Mouse (Mus musculus) liver, embryonic 14.5 days (tissue): ENCODE data around the gene Stx8. TPM values are rescaled to one million over a fixed set of nuclear protein-coding genes. Genes with fewer than 3 reads are reported as not detected.

Experiments used
- ATAC-seq: fragments of 200-750 bp; cut with Nextera tagmentation; 2 replicates; pipeline ENCODE4 v1.8.0; 2017; ENCODE audit warnings: moderate number of reproducible peaks, mild to moderate bottlenecking, moderate library complexity; ENCODE audit not compliant: insufficient read depth
- DNase-seq, 3 experiments: peaks; one replicate each; pipeline ENCODE4 v3.0.0-alpha.2; 2012 to 2013; ENCODE audit warnings: low read depth in 3 of 3, low spot score in 3 of 3
- H3K27ac ChIP-seq: fragments of 300-500 bp; sonication (generic); 2 replicates; pipeline ENCODE4 v1.5.1; 2014; ENCODE audit warnings: moderate library complexity, mild to moderate bottlenecking, control low read depth, inconsistent platforms
- H3K27me3 ChIP-seq: fragments of 300-500 bp; sonication (generic); 2 replicates; pipeline ENCODE4 v1.6.1; 2014; ENCODE audit warnings: mild to moderate bottlenecking, low read length, moderate library complexity; ENCODE audit not compliant: control insufficient read depth, insufficient read depth
- H3K36me3 ChIP-seq: fragments of 300-500 bp; sonication (generic); replicated peaks from 2 replicates; pipeline ENCODE4 v1.6.1; 2014; ENCODE audit warnings: low read depth; ENCODE audit not compliant: control insufficient read depth, insufficient read depth
- H3K4me1 ChIP-seq, 2 experiments: fragments of 200-500 bp in 1 of 2; fragments of 300-500 bp in 1 of 2; sonication (generic) in 1 of 2; replicated peaks; 2 replicates each; pipeline ENCODE4 v1.6.1; 2012 to 2014; ENCODE audit warnings: antibody characterized with exemption in 1 of 2, inconsistent platforms in 1 of 2, low read length in 1 of 2; ENCODE audit not compliant: control insufficient read depth in 2 of 2, insufficient read depth in 2 of 2
- H3K4me2 ChIP-seq: fragments of 300-500 bp; sonication (generic); 2 replicates; pipeline ENCODE4 v1.6.1; 2014; ENCODE audit warnings: low read depth, mild to moderate bottlenecking, control low read depth, moderate library complexity
- H3K4me3 ChIP-seq, 2 experiments: fragments of 200-500 bp in 1 of 2; fragments of 300-500 bp in 1 of 2; sonication (generic) in 1 of 2; 2 replicates each; pipeline ENCODE4 v1.5.1; 2012 to 2014; ENCODE audit warnings: low read depth in 2 of 2, low read length in 2 of 2, mild to moderate bottlenecking in 2 of 2, control low read depth in 1 of 2, inconsistent platforms in 1 of 2, moderate library complexity in 1 of 2; ENCODE audit not compliant: insufficient read depth in 1 of 2
- H3K9ac ChIP-seq: fragments of 300-500 bp; sonication (generic); replicated peaks from 2 replicates; pipeline ENCODE4 v1.6.1; 2014; ENCODE audit warnings: mild to moderate bottlenecking, control low read depth, moderate library complexity
- H3K9me3 ChIP-seq: fragments of 300-500 bp; sonication (generic); 2 replicates; pipeline ENCODE4 v1.6.1; 2016; ENCODE audit warnings: low read length, mixed read lengths; ENCODE audit not compliant: control insufficient read depth
- CTCF ChIP-seq: IDR thresholded peaks from 2 replicates; pipeline ENCODE4 v1.5.1; 2016; ENCODE audit warnings: antibody characterized with exemption, low read depth, control low read depth
- EP300 ChIP-seq: IDR thresholded peaks from 2 replicates; pipeline ENCODE4 v1.6.1; 2016; ENCODE audit warnings: antibody characterized with exemption, low read depth
- WGBS: fragments of 180-500 bp; shearing (Covaris S2); extraction: QIAGEN DNeasy Blood & Tissue Kit; methylation state at CpG from one replicate; pipeline ENCODE4 v1.1.7; 2014; ENCODE audit not compliant: insufficient replicate concordance; 5-methylcytosine and 5-hydroxymethylcytosine counted together
- polyA plus RNA-seq, 2 experiments: library from polyadenylated mRNA; depleted of rRNA in 1 of 2; stranded (reverse) in 1 of 2; unstranded in 1 of 2; fragments of >200 nt; fragmentation: Nextera tagmentation in 1 of 2; extraction: Ambion mirVana in 1 of 2; gene quantifications; 2 replicates each; pipeline versions ENCODE4 v1.2.1 to v1.2.3; 2012 to 2014

Gene Stx8
- polyA plus RNA-seq, 2 experiments = 8.1 to 24.5 TPM

DNA sequence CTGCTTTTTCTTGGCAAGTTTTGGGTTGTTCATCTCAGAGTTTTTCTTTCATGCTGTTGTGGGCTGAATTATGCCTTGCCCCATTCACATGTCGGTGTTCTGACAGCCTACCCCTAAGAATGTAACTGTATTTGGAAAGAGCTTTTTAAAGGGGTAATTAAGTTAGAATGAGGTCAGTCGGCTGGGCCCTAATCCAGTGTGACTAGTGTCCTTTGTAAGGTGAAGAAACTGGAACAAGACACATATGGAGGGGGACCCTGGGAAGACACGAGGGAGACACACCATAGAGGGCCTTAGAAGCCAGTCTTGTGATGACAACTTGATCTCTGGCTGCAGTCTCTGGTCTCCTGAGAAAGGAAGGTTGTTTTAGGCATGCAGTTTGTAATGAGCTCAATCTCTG, 63.9 kb downstream of the Stx8 start:
- H3K9me3 ChIP-seq = no peaks in the 10 kb centered on the region
- no peak overlapping the region for H3K4me3 ChIP-seq
- TF ChIP-seq CTCF = no peak
- no peak for TF ChIP-seq EP300
- H3K9ac ChIP-seq = no peak overlapping the region
- H3K4me1 ChIP-seq = peaks cover 0 to 5% of the 10 kb centered on the region in 2 experiments; a peak in 2 of 4 replicates
- no peak overlapping the region for H3K4me2 ChIP-seq
- no peak overlapping the region for H3K27ac ChIP-seq
- WGBS = 55% methylated on average over 3 of the region's 3 CpGs
- no peaks in the 10 kb centered on the region for H3K27me3 ChIP-seq
- ATAC-seq = no peak
- H3K36me3 ChIP-seq = no peaks in the 10 kb centered on the region
- DNase-seq = no peak

GRCm38 (mm10) chr11:68030771-68031170, 64.8 kb downstream of the Stx8 start:
- H3K27ac ChIP-seq = no peak overlapping the region
- no peak overlapping the region for H3K9ac ChIP-seq
- 65% methylated on average over 1 of the region's 1 CpGs for WGBS
- no peaks in the 10 kb centered on the region for H3K36me3 ChIP-seq
- H3K4me1 ChIP-seq = peaks cover 0 to 5% of the 10 kb centered on the region in 2 experiments; a peak in 2 of 4 replicates
- TF ChIP-seq EP300 (no peak), CTCF (no peak)
- ATAC-seq (no peak), DNase-seq (no peak)
- no peaks in the 10 kb centered on the region for H3K9me3 ChIP-seq
- no peak overlapping the region for H3K4me3 ChIP-seq
- no peak overlapping the region for H3K4me2 ChIP-seq
- H3K27me3 ChIP-seq = no peaks in the 10 kb centered on the region

DNA sequence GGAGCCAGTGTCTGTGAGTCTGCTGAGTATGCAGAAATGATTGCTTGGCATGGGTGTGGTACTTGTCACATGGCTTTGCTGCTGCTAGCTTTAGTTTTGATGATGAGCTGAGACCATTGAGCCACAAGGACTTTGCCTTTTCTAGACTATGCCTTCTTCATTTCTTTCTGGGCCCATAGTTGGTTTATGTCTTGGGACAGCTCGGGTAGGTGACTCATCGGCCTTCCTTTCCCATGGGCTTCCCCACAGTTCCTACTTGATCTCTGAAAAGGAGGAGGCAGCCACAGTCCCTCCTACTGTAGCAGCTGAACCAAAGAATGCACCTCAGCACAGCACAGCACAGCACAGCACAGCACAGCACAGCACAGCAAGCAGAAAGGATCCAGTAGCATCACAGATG, 66.5 kb downstream of the Stx8 start:
- Histone ChIP-seq H3K4me1 (peaks cover 0 to 5% of the 10 kb centered on the region in 2 experiments; a peak in 2 of 4 replicates), H3K9ac (no peak overlapping the region), H3K27ac (no peak overlapping the region), H3K27me3 (no peaks in the 10 kb centered on the region), H3K9me3 (no peaks in the 10 kb centered on the region), H3K36me3 (no peaks in the 10 kb centered on the region), H3K4me2 (no peak overlapping the region), H3K4me3 (no peak overlapping the region)
- no peak for TF ChIP-seq EP300
- ATAC-seq = no peak
- DNase-seq = no peak
- 41% methylated on average over 2 of the region's 2 CpGs for WGBS

DNA sequence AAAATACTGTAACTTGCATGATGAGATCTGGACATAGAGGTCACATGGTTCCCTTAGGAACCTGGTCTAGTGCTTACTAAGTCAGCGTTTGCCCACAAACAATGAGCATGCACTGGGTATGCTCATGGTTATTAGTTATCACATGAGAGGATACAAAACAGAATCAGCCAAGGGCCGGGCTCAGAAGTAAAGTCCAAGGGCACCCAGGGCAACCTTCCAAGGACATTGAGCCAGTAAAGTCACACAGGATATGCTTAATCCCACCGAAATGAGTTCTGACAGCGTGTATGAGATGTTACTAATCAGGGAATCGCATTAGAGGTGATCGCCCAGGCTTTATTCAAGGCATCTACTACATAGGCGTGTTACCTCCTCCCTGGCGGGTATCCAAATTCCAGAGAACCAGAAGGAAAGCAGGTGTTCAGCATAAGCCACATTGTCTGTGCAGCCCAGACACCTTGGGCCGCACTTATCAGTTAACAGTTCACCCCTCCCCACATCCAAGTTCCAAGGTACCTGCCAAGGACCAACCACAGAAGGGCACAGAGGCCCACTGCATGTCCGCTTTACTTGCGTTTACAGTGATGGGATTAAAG, 67.4 kb downstream of the Stx8 start:
- Histone ChIP-seq H3K4me2 (no peak overlapping the region), H3K27me3 (no peaks in the 10 kb centered on the region), H3K4me3 (no peak overlapping the region), H3K9ac (no peak overlapping the region), H3K9me3 (no peaks in the 10 kb centered on the region), H3K36me3 (no peaks in the 10 kb centered on the region), H3K4me1 (peaks cover 0 to 4% of the 10 kb centered on the region in 2 experiments; a peak in 2 of 4 replicates), H3K27ac (no peak overlapping the region)
- WGBS = 77% methylated on average over 11 of the region's 11 CpGs
- DNase-seq = no peak
- no peak for ATAC-seq
- no peak for TF ChIP-seq EP300
- TF ChIP-seq CTCF = no peak

DNA sequence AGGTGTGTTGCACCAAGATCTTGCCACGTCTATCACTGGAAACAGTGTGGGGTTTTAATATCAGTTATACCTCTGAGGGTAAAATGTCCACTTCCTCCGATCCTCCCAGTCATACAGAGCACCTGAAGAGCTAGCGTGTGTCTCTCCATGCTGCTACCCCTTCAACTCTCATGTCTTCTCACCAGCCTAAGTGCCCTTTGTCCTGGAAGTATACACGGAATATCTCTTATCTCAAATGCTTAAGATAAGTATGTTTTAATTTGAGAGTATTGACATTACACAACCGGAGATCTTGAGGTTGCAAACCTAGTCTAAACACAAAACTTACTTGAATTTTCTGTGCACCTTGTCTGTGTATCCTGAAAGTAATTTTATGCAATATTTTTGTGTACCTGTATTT, 68.4 kb downstream of the Stx8 start:
- H3K27ac ChIP-seq = no peak overlapping the region
- H3K4me2 ChIP-seq = no peak overlapping the region
- no peaks in the 10 kb centered on the region for H3K27me3 ChIP-seq
- 66% methylated on average over 5 of the region's 5 CpGs for WGBS
- no peaks in the 10 kb centered on the region for H3K4me1 ChIP-seq
- no peak for TF ChIP-seq CTCF
- H3K36me3 ChIP-seq = no peaks in the 10 kb centered on the region
- no peak for ATAC-seq
- no peak for DNase-seq
- H3K9me3 ChIP-seq = no peaks in the 10 kb centered on the region
- no peak overlapping the region for H3K9ac ChIP-seq
- H3K4me3 ChIP-seq = no peak overlapping the region
